Mouse (Mus musculus): ENCODE data around the gene Jmy. TPM values are rescaled to one million over a fixed set of nuclear protein-coding genes. Genes with fewer than 3 reads are reported as not detected.
A peak's percentile ranks its signal among the peaks of the same experiment; 100 is the strongest.

Jmy gene
- total RNA-seq (2014; rRNA removed) (7.1 and 9.1 TPM in 2 replicates), polyA plus RNA-seq (2012; rRNA removed) (3.3 and 3.7 TPM in 2 replicates)

DNA sequence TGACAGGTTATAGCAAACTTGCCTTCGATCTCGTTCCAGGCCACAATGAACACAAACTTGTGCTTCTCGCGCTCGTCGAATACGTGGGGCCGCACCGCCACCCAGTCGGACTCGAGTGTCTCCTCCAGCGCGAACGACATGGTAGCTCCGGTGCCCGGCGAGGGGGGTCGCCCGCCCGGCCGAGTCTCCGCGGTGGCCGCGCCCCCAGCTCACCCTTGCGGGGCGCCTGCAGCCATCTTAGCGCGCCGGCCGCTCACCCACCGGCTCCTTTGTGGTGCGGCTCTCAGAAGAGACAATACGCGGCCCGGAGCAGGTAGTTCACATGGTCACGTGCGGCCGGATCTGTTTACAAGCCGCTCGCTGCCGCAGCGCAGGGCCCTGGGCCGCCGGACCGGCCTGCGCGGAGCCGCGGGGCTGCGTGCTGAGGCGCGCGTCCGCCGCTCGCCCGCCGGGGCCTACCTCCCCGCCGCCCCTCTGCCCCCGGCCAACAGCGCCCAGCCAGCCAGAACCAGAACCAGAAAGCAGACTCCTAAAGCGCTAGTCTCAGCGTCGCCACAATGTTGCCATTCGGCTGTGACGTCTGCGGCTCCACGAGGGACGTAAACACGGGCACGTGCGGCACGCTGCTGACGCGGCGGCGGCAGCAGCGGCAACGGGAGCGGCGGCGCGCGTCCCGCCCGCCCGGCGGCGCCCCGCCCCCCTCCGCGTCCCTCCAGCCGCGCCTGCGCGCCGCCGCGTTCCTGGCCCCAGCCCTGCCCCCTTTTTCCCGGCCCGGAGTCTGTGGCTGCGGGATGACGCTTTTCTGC lies at the start of gene Jmy:
TSS of gene Jmy (minus strand) at position 642 of the 806 bp plus-strand sequence.
- peak within 1 kb of the TSS; percentile 99 for H3K4me3 ChIP-seq (ENCODE audit: insufficient read depth, low read depth, low read length)
- TF ChIP-seq POLR2A (IDR thresholded peaks at IDR 0.05; ENCODE audit: extremely low read depth, insufficient read depth, low read length) (peak; percentile 68; the same call in 1 of the 2 replicates), CTCF (IDR thresholded peaks at IDR 0.05; ENCODE audit: low read depth, low read length) (no peak)
- peak within 1 kb of the TSS; percentile 90 for H3K27ac ChIP-seq (replicated peaks; ENCODE audit: insufficient read depth, low read depth, low read length)
- H3K27me3 ChIP-seq (ENCODE audit: control insufficient read depth, insufficient read depth, low read length) = no peaks in the 10 kb centered on the region
- H3K9ac ChIP-seq (ENCODE audit: low read depth, low read length) = peak within 1 kb of the TSS; percentile 99
- DNase-seq (ENCODE audit: extremely low read depth, low read depth, low spot score) = peak; percentile 73
- WGBS = under 1% methylated on average over 104 of the region's 105 CpGs
- H3K4me1 ChIP-seq (ENCODE audit: control insufficient read depth, insufficient read depth, low read length) = peaks cover 4% of the 10 kb centered on the region
- no peaks in the 10 kb centered on the region; the same call in 1 of the 2 replicates for H3K36me3 ChIP-seq (ENCODE audit: control insufficient read depth, insufficient read depth, low read length)
- H3K79me2 ChIP-seq (ENCODE audit: control insufficient read depth, insufficient read depth, low read length) = peaks cover 13% of the 10 kb centered on the region; the same call in 1 of the 2 replicates

DNA sequence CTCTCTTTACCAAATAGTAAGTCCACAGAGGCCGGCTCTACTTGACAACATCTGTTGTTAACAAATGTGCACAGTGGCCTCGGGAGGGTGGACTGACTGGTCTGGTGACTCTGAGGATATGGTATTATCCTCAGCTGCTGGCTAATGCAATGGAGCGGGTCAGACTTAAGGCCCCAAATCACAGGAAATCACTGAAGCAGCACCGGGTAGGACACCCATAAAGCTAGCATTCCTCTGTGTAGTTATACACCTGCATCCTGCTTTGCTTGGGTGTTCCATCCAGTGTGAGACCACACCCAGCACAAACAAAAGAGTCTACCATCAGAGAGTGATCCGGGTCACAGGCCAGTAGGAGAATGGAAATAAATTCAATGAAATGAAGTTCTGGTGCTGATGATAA lies 48.0 kb upstream of the Jmy start:
- 88% methylated on average over 5 of the region's 5 CpGs for WGBS
- Histone ChIP-seq H3K27ac (replicated peaks; ENCODE audit: insufficient read depth, low read depth, low read length) (no peak overlapping the region), H3K27me3 (ENCODE audit: control insufficient read depth, insufficient read depth, low read length) (no peaks in the 10 kb centered on the region), H3K4me1 (ENCODE audit: control insufficient read depth, insufficient read depth, low read length) (no peaks in the 10 kb centered on the region), H3K79me2 (ENCODE audit: control insufficient read depth, insufficient read depth, low read length) (no peaks in the 10 kb centered on the region), H3K9ac (ENCODE audit: low read depth, low read length) (no peak overlapping the region), H3K4me3 (ENCODE audit: insufficient read depth, low read depth, low read length) (no peak overlapping the region), H3K36me3 (ENCODE audit: control insufficient read depth, insufficient read depth, low read length) (no peaks in the 10 kb centered on the region)
- TF ChIP-seq POLR2A (IDR thresholded peaks at IDR 0.05; ENCODE audit: extremely low read depth, insufficient read depth, low read length) = no peak
- no peak for TF ChIP-seq CTCF (IDR thresholded peaks at IDR 0.05; ENCODE audit: low read depth, low read length)
- no peak for DNase-seq (ENCODE audit: extremely low read depth, low read depth, low spot score)

DNA sequence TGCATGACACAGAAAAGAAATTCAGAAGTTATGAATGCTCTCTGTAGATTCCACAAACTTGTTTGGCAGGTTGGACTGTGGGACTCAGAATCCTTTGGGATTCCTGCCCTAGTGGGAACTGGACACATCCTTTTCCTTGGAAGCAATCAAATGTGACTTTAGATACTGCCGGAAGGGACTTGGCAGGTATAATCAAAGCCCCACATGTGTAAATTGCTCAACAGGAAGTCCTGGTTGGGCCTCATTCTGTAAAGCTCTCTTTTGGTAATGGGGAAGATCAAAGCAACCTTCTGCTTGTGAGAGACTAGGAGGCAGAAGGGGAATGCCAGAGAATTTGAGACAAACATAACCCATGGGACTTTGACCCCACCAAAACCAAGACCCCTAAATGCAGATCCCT lies 46.4 kb upstream of the Jmy start:
- Histone ChIP-seq H3K79me2 (ENCODE audit: control insufficient read depth, insufficient read depth, low read length) (no peaks in the 10 kb centered on the region), H3K4me1 (ENCODE audit: control insufficient read depth, insufficient read depth, low read length) (no peaks in the 10 kb centered on the region), H3K36me3 (ENCODE audit: control insufficient read depth, insufficient read depth, low read length) (no peaks in the 10 kb centered on the region), H3K4me3 (ENCODE audit: insufficient read depth, low read depth, low read length) (no peak overlapping the region), H3K9ac (ENCODE audit: low read depth, low read length) (no peak overlapping the region), H3K27ac (replicated peaks; ENCODE audit: insufficient read depth, low read depth, low read length) (no peak overlapping the region), H3K27me3 (ENCODE audit: control insufficient read depth, insufficient read depth, low read length) (no peaks in the 10 kb centered on the region)
- 41% methylated on average over 1 of the region's 1 CpGs for WGBS
- TF ChIP-seq POLR2A (IDR thresholded peaks at IDR 0.05; ENCODE audit: extremely low read depth, insufficient read depth, low read length) = no peak
- no peak for TF ChIP-seq CTCF (IDR thresholded peaks at IDR 0.05; ENCODE audit: low read depth, low read length)
- no peak for DNase-seq (ENCODE audit: extremely low read depth, low read depth, low spot score)

DNA sequence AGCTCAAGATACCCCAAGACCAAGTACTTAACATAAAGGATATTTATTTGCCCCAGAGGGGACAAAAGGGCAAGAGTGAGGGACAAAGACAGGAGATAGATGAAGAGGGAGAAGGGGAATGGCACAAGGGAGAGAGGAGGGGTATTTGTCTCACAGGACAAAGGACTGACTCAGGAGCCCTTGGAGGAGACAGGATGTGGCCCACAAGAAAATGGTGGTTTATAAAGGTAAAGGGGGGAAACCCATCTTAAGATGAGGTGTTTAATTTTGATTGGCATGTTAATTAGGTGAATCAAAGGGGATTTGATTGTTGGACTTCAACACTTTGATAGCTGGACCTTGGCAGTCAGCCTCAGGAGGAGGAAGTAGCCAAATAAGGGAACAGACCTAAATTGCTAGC lies 44.7 kb upstream of the Jmy start:
- no peak overlapping the region for H3K9ac ChIP-seq (ENCODE audit: low read depth, low read length)
- DNase-seq (ENCODE audit: extremely low read depth, low read depth, low spot score) = no peak
- no peak overlapping the region for H3K4me3 ChIP-seq (ENCODE audit: insufficient read depth, low read depth, low read length)
- H3K36me3 ChIP-seq (ENCODE audit: control insufficient read depth, insufficient read depth, low read length) = no peaks in the 10 kb centered on the region
- H3K79me2 ChIP-seq (ENCODE audit: control insufficient read depth, insufficient read depth, low read length) = no peaks in the 10 kb centered on the region
- TF ChIP-seq POLR2A (IDR thresholded peaks at IDR 0.05; ENCODE audit: extremely low read depth, insufficient read depth, low read length) (no peak), CTCF (IDR thresholded peaks at IDR 0.05; ENCODE audit: low read depth, low read length) (no peak)
- H3K27ac ChIP-seq (replicated peaks; ENCODE audit: insufficient read depth, low read depth, low read length) = no peak overlapping the region
- H3K4me1 ChIP-seq (ENCODE audit: control insufficient read depth, insufficient read depth, low read length) = peaks cover 5% of the 10 kb centered on the region; the same call in 1 of the 2 replicates
- H3K27me3 ChIP-seq (ENCODE audit: control insufficient read depth, insufficient read depth, low read length) = no peaks in the 10 kb centered on the region

GRCm38 (mm10) chr13:93539311-93539710 lies 39.7 kb upstream of the Jmy start:
- no peak for TF ChIP-seq CTCF (IDR thresholded peaks at IDR 0.05; ENCODE audit: low read depth, low read length)
- no peak for TF ChIP-seq POLR2A (IDR thresholded peaks at IDR 0.05; ENCODE audit: extremely low read depth, insufficient read depth, low read length)

More at GRCm38 (mm10) chr13:93539311-93539710, 39.7 kb upstream of the Jmy start:
- Histone ChIP-seq H3K27me3 (ENCODE audit: control insufficient read depth, insufficient read depth, low read length) (no peaks in the 10 kb centered on the region), H3K79me2 (ENCODE audit: control insufficient read depth, insufficient read depth, low read length) (no peaks in the 10 kb centered on the region), H3K4me1 (ENCODE audit: control insufficient read depth, insufficient read depth, low read length) (peaks cover 5% of the 10 kb centered on the region; the same call in 1 of the 2 replicates), H3K36me3 (ENCODE audit: control insufficient read depth, insufficient read depth, low read length) (no peaks in the 10 kb centered on the region), H3K4me3 (ENCODE audit: insufficient read depth, low read depth, low read length) (no peak overlapping the region), H3K9ac (ENCODE audit: low read depth, low read length) (no peak overlapping the region), H3K27ac (replicated peaks; ENCODE audit: insufficient read depth, low read depth, low read length) (no peak overlapping the region)
- 18% methylated on average over 4 of the region's 4 CpGs for WGBS
- peak; percentile 83 for DNase-seq (ENCODE audit: extremely low read depth, low read depth, low spot score)
